Mouse (Mus musculus) olfactory bulb, adult 2 months (tissue): ENCODE measurements around the gene Sema4d.

Experiments
- CTCF ChIP-seq: fragments of 200-500 bp; IDR thresholded peaks from 2 replicates; pipeline ENCODE4 v1.5.1; 2012; ENCODE audit warnings: low read depth, mild to moderate bottlenecking, low read length, moderate library complexity; ENCODE audit not compliant: insufficient read depth
- POLR2A ChIP-seq: fragments of 200-500 bp; IDR thresholded peaks from 2 replicates; pipeline ENCODE4 v1.6.1; 2012; ENCODE audit warnings: mild to moderate bottlenecking, low read depth, low read length, moderate library complexity; ENCODE audit not compliant: insufficient read depth

GRCm38 (mm10) chr13:51641424-51641823, 152.1 kb downstream of the Sema4d start:
- TF ChIP-seq CTCF (no peak), POLR2A (no peak)
